Mouse (Mus musculus) adrenal gland, postnatal 36 days (tissue): ENCODE measurements around the gene Tgfa. TPM values are rescaled to one million over a fixed set of nuclear protein-coding genes. Genes with fewer than 3 reads are reported as not detected.
A peak's percentile ranks its signal among the peaks of the same experiment; 100 is the strongest.

ENCODE experiments used
- DNase-seq, 2 experiments: peaks; one replicate each; pipeline ENCODE4 v3.0.0; 2021; ENCODE audit warnings: mixed read lengths in 1 of 2
- total RNA-seq, 2 experiments: library from RNA; stranded (reverse); gene quantifications; 2 replicates each; pipeline ENCODE4 v1.2.3; 2021

Gene Tgfa
- total RNA-seq, 2 experiments from 2014 or later, result 12.0 to 20.8 TPM

DNA sequence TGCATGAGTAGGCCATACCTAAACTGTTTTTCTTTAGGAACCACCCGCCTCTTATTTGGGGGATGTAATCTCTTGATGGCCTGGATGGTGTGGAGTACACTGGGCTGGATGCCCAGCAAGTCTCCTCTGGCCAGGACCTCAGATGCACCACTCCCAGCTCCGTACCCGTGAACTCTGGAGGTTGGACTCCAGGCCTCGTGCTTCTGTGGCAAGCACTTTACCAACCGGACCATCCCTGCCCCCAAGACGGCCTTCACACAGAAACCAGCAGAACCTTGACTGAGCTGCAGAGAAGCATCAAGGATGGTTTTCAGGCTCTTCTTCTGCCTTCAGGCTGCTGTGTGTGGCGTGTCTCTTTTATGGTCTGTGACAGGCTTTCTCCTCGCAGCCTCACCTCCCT is 98.3 kb downstream of the Tgfa start:
- peak; percentile 32 to 60 for DNase-seq

GRCm38 (mm10) chr6:86295451-86295850 is 100.4 kb downstream of the Tgfa start:
- peak in 1 of 2 experiments; percentile 27 for DNase-seq

DNA sequence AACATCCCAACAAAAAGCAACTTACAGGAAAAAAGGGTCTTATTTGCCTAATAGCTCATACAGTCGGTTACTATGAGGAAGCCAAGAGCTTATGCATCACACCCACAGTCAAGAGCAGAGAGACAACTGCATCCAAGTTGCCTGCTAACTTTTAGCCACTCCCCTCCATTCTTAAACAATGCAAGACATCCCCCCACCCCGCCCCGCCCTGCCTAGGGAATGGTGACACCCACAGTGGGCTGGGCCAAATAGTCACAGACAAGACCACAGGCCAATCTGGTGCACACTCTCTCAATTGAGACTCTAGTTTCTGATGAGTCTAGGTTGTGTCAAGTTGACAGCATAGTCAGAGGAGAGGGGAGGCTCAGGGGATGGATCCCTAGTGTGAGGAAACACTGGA is 101.1 kb downstream of the Tgfa start:
- no peak for DNase-seq

DNA sequence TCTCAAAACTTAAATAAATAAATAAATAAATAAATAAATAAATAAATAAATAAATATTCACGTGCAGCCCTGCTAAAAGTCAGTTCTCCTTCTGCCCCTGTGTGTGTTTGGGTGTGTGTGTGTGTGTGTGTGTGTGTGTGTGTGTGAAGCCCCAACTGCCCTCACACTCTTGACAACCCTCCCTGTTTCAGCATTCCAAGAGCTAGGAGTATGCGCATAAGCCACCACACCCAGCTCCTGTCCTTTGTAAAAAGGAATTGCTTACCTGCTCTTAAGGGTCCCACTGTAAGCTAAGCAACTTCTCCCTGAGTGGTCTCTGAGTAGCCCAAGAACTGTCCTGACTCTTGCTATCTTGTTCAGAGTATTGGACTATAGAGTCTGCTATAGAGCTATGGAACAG is 101.9 kb downstream of the Tgfa start:
- no peak for DNase-seq

GRCm38 (mm10) chr6:86298961-86299360 is 103.9 kb downstream of the Tgfa start:
- DNase-seq, result no peak

- DNase-seq, result peak; percentile 48 to 57
These were observed 104.4 kb downstream of the Tgfa start for GRCm38 (mm10) chr6:86299381-86299780.

DNA sequence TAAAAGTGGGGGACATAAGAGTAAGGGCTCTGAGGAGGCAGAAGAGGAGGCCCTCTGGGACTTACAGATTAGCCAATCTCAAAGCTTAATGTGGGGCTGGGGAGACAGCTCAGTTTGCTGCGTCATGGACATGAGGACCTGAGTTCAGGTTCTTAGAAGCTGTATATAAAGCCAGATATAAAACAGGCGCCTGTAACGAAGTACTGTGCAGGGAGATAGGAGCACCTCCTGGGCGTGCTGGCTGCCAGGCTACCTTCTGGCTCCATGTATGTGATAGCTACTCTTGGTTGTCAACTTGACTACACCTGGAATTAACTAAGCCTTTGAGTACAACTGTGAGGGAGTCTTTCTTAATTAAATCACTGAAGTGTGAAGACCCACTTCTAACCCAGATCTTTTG is 110.7 kb downstream of the Tgfa start:
- DNase-seq, result no peak

DNA sequence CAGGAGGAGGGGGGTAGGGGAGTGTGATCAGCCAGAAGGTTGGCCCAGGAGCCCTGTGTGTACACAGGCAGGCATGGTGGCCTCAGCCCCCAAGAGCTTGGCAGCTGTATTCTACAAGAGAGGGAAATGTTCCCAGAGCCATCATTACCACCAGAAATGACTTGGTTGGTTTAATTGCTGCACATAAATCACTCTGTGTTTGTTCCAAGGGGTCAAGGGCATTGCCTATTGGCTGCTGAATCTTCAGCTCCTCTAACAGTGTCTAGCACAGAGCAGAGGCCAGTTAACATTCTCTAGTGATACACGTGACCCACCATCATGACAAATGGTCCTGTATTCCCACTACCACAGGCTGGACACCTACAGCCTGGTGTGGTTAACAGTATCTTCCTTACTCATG is 119.0 kb downstream of the Tgfa start:
- DNase-seq, result peak; percentile 25 to 38

- peak; percentile 14 to 27 for DNase-seq
These were observed 122.0 kb downstream of the Tgfa start for GRCm38 (mm10) chr6:86317066-86317465.

- DNase-seq, result peak; percentile 83 to 86
These were observed 123.8 kb downstream of the Tgfa start for GRCm38 (mm10) chr6:86318855-86319254.

GRCm38 (mm10) chr6:86322031-86322563 is 127.1 kb downstream of the Tgfa start:
- no peak for DNase-seq

- DNase-seq, result no peak
These were observed 128.0 kb downstream of the Tgfa start for GRCm38 (mm10) chr6:86322991-86323390.

GRCm38 (mm10) chr6:86324400-86324799 is 129.4 kb downstream of the Tgfa start:
- no peak for DNase-seq

Other genes starting within 250 kb of the Tgfa start
- 100 to 1,000 TPM; 116 to 129 TPM for gene Dusp11, start 233.6 kb upstream of the Tgfa start, total RNA-seq
- gene Figla, start 179.1 kb upstream of the Tgfa start, total RNA-seq, result not detected
- gene Add2, start 166.5 kb upstream of the Tgfa start, total RNA-seq, result 1 to 10 TPM; 1.3 to 1.9 TPM
- gene Fam136a, start 170.4 kb downstream of the Tgfa start, total RNA-seq, result 100 to 1,000 TPM in 1 of 2 experiments, 10 to 100 TPM in 1; 70.1 to 117 TPM
- 100 to 1,000 TPM; 202 to 467 TPM for gene Snrpg, start 176.1 kb downstream of the Tgfa start, total RNA-seq
- gene Pcyox1, start 201.9 kb downstream of the Tgfa start, total RNA-seq, result 100 to 1,000 TPM; 139 to 253 TPM
- 10 to 100 TPM; 36.2 to 53.6 TPM for gene Tia1, start 209.0 kb downstream of the Tgfa start, total RNA-seq
- gene Gm44790, start 231.4 kb downstream of the Tgfa start, total RNA-seq, result not detected
- 10 to 100 TPM; 16.5 to 23.5 TPM for gene C87436, start 243.2 kb downstream of the Tgfa start, total RNA-seq